Mouse (Mus musculus) forebrain, embryonic 13.5 days (tissue): ENCODE measurements around the gene Gm14295. TPM values are rescaled to one million over a fixed set of nuclear protein-coding genes. Genes with fewer than 3 reads are reported as not detected.
"Not testable (repeated sequence)": the region's sequence is repeated elsewhere in the genome, so short reads cannot be mapped to it uniquely, and the experiment has no call there.

Source experiments
- ATAC-seq: fragments of 200-750 bp; cut with Nextera tagmentation; 2 replicates; pipeline ENCODE4 v1.8.0; 2017
- H3K27ac ChIP-seq: fragments of 300-500 bp; sonication (generic); 2 replicates; pipeline ENCODE4 v1.5.1; 2015; ENCODE audit warnings: inconsistent platforms, mild to moderate bottlenecking, moderate library complexity
- H3K27me3 ChIP-seq: fragments of 300-500 bp; sonication (generic); 2 replicates; pipeline ENCODE4 v1.6.1; 2015; ENCODE audit warnings: mild to moderate bottlenecking, inconsistent platforms
- H3K36me3 ChIP-seq: fragments of 300-500 bp; sonication (generic); 2 replicates; pipeline ENCODE4 v1.6.1; 2015; ENCODE audit warnings: mild to moderate bottlenecking, inconsistent platforms; ENCODE audit not compliant: poor library complexity, severe bottlenecking
- H3K4me1 ChIP-seq: fragments of 300-500 bp; sonication (generic); 2 replicates; pipeline ENCODE4 v1.6.1; 2015; ENCODE audit warnings: inconsistent platforms
- H3K4me2 ChIP-seq: fragments of 300-500 bp; sonication (generic); 2 replicates; pipeline ENCODE4 v1.6.1; 2015; ENCODE audit warnings: inconsistent platforms, mild to moderate bottlenecking, moderate library complexity
- H3K4me3 ChIP-seq: fragments of 300-500 bp; sonication (generic); 2 replicates; pipeline ENCODE4 v1.5.1; 2015; ENCODE audit warnings: mild to moderate bottlenecking, inconsistent platforms
- H3K9ac ChIP-seq: fragments of 300-500 bp; sonication (generic); 2 replicates; pipeline ENCODE4 v1.6.1; 2015; ENCODE audit warnings: mild to moderate bottlenecking, inconsistent platforms
- H3K9me3 ChIP-seq: fragments of 300-500 bp; sonication (generic); replicated peaks from 2 replicates; pipeline ENCODE4 v1.6.1; 2016; ENCODE audit warnings: inconsistent platforms
- WGBS: fragments of 180-500 bp; shearing (Covaris S2); methylation state at CpG from one replicate; pipeline ENCODE4 v1.1.7; 2015; 5-methylcytosine and 5-hydroxymethylcytosine counted together
- polyA plus RNA-seq: library from polyadenylated mRNA; unstranded; fragments of >200 nt; fragmentation: Nextera tagmentation; extraction: Ambion mirVana; gene quantifications from 2 replicates; pipeline ENCODE4 v1.2.1, GENCODE M21; 2015

The Gm14295 gene
- 10.1 and 10.9 TPM in 2 replicates for polyA plus RNA-seq

DNA sequence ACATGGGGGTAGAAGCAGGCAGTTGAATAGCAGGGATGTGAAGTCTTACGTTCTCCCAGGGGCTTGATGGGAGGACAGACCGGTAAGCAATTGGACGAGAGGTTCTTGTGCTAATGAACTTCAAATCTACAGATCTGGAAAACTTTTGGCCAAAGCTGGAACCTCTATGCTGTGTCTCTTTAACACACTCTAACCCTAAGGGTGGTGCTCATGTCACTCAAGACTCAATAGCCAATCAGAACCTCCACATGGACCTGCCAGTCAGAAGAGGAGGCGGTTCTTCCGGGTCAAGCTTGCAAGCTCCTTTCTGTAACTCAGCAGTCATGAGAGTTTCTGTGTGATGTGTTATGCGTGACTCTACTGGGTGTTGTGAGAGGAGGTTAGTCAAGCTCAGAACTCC, at the start of gene Gm14295:
Gm14295 (plus strand) TSS at position 301 of the 400 bp plus-strand sequence.
- not testable (repeated sequence) for H3K4me1 ChIP-seq, H3K9me3 ChIP-seq, H3K36me3 ChIP-seq, H3K27me3 ChIP-seq, H3K27ac ChIP-seq, ATAC-seq
- Histone ChIP-seq H3K9ac (peak within 1 kb of the TSS; percentile 54), H3K4me2 (peak within 1 kb of the TSS; percentile 53), H3K4me3 (peak within 1 kb of the TSS; percentile 44)
- no CpG with 5 or more reads among the region's 6 CpGs for WGBS

DNA sequence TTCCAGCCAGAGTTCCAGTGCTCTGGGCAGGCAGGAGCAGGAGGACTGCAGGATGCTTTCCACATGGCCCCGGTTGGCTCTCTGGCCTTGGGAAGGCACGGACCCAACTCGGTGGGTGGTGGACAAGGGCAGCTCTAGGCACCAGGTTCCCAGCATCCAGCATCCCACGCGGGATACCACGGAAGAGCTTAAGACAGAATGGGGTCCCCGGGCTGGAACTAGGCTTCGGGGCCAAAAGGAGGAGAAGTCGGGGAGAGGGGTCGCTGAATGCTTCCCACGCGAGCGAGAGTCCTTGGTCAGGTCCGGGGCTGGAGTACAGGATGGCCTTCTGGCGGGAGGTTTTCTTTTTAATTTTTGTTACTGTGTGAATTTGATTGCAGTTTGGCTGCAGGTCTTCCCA, 373 bp downstream of the Gm14295 start:
- H3K27ac ChIP-seq, H3K36me3 ChIP-seq, H3K27me3 ChIP-seq, ATAC-seq, H3K4me1 ChIP-seq, H3K9me3 ChIP-seq: not testable (repeated sequence)
- 20% methylated on average over 15 of the region's 15 CpGs for WGBS
- Histone ChIP-seq H3K4me2 (peak overlapping the region; percentile 53), H3K4me3 (peak overlapping the region; percentile 44), H3K9ac (peak overlapping the region; percentile 54)

DNA sequence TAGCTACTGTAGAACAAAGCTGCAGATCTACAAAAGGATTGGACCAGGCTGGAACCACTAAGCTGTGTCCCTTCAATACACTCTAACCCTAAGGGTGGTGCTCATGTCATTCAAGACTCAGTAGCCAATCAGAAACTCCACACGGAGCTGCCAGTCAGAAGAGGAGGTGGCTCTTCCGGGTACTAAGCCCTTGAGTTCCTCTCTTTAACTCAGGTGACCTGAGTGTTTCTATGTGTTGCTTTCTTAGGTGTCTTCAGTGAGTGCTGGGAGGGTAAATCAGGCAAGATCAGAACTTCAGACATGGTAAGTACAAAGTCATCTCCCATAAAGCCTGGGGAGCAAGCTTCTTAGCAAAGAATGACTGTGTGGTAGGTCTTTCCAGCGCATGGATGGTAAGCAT, 32.4 kb downstream of the Gm14295 start, which contains the start of gene Gm14408:
Gm14408 (plus strand) TSS at position 301 of the 400 bp plus-strand sequence.
- H3K9me3 ChIP-seq, H3K4me1 ChIP-seq, ATAC-seq, H3K27ac ChIP-seq, H3K9ac ChIP-seq, H3K36me3 ChIP-seq, H3K4me3 ChIP-seq, H3K27me3 ChIP-seq, H3K4me2 ChIP-seq: not testable (repeated sequence)
- WGBS: 91% methylated on average over 1 of the region's 3 CpGs

Other genes with a start within 250 kb of the Gm14295 start
- 28.0 and 28.2 TPM in 2 replicates for gene Gm14308, start 162.3 kb upstream of the Gm14295 start, polyA plus RNA-seq
- gene Zfp973, start 128.1 kb upstream of the Gm14295 start, polyA plus RNA-seq: 8.3 TPM in 2 replicates
- gene Gm14305, start 90.3 kb upstream of the Gm14295 start, polyA plus RNA-seq: 37.3 and 42.9 TPM in 2 replicates
- gene Gm14408, start 32.5 kb downstream of the Gm14295 start, polyA plus RNA-seq: not detected in 2 replicates
- 13.3 TPM in 2 replicates for gene Gm14296, start 129.2 kb downstream of the Gm14295 start, polyA plus RNA-seq
- gene Gm14419, start 202.3 kb downstream of the Gm14295 start, polyA plus RNA-seq: 7.0 and 7.7 TPM in 2 replicates